Comparison of ENCODE assay signal across 22 mouse cellular contexts in genomic region chr9:118832533-118832932, GRCm38 (mm10).
"Had no signal": no experiment of that assay in that cellular context is flagged by ENCODE, and none has a peak within 500 bp of the region (broad histone marks: within the 10 kb centered on the region; RNA-seq: fewer than 3 reads in every experiment).

No protein-coding gene starts in this region.

- H3K27me3 ChIP-seq: kidney, embryonic 15.5 days; liver, embryonic 13.5 days; neural tube, embryonic 12.5 days; neural tube, embryonic 15.5 days had no signal

- H3K36me3 ChIP-seq: liver, embryonic 13.5 days; midbrain, embryonic 10.5 days; neural tube, embryonic 12.5 days; neural tube, embryonic 15.5 days had no signal

- H3K4me3 ChIP-seq: kidney, embryonic 15.5 days; left cerebral cortex, adult 2 months; liver, embryonic 13.5 days; megakaryocyte, embryonic 14.5 days; midbrain, embryonic 10.5 days; neural tube, embryonic 12.5 days; neural tube, embryonic 15.5 days had no signal

- H3K4me1 ChIP-seq: liver, embryonic 13.5 days; midbrain, embryonic 10.5 days had no signal

- DNase-seq: kidney, adult 18-20 months; kidney, postnatal 10 days; kidney, postnatal 36 days; layer of hippocampus, postnatal 36 days; liver, embryonic 13.5 days; lung, adult 2 months; lung, postnatal 10 days; midbrain, embryonic 14.5 days; right cerebral cortex, adult 18-20 months; right cerebral cortex, postnatal 14 days; right cerebral cortex, postnatal 4 days; thymus, adult 2 months; thymus, postnatal 14 days; thymus, postnatal 4 days had no signal

- H3K27ac ChIP-seq: kidney, embryonic 15.5 days; left cerebral cortex, adult 2 months; liver, embryonic 13.5 days; macrophage; midbrain, embryonic 10.5 days; neural tube, embryonic 12.5 days; neural tube, embryonic 15.5 days; stomach, postnatal 0 days had no signal
